Mouse (Mus musculus) kidney, embryonic 15.5 days (tissue): ENCODE data around the gene Zc3h12c. TPM values are rescaled to one million over a fixed set of nuclear protein-coding genes. Genes with fewer than 3 reads are reported as not detected.

Experiments used
- ATAC-seq: fragments of 200-750 bp; cut with Nextera tagmentation; replicated peaks from 2 replicates; pipeline ENCODE4 v1.8.0; 2017; ENCODE audit warnings: moderate TSS enrichment; ENCODE audit not compliant: low FRiP score
- H3K27ac ChIP-seq: fragments of 300-500 bp; sonication (generic); 2 replicates; pipeline ENCODE4 v1.5.1; 2015; ENCODE audit warnings: mild to moderate bottlenecking, inconsistent platforms
- H3K27me3 ChIP-seq: fragments of 300-500 bp; sonication (generic); 2 replicates; pipeline ENCODE4 v1.6.1; 2015; ENCODE audit warnings: inconsistent platforms
- H3K36me3 ChIP-seq: fragments of 300-500 bp; sonication (generic); 2 replicates; pipeline ENCODE4 v1.6.1; 2015; ENCODE audit warnings: inconsistent platforms
- H3K4me1 ChIP-seq: fragments of 300-500 bp; sonication (generic); 2 replicates; pipeline ENCODE4 v1.6.1; 2015; ENCODE audit warnings: inconsistent platforms
- H3K4me2 ChIP-seq: fragments of 300-500 bp; sonication (generic); 2 replicates; pipeline ENCODE4 v1.6.1; 2015; ENCODE audit warnings: moderate library complexity, mild to moderate bottlenecking, inconsistent platforms
- H3K4me3 ChIP-seq: fragments of 300-500 bp; sonication (generic); replicated peaks from 2 replicates; pipeline ENCODE4 v1.5.1; 2015; ENCODE audit warnings: mild to moderate bottlenecking, inconsistent platforms
- H3K9ac ChIP-seq: fragments of 300-500 bp; sonication (generic); 2 replicates; pipeline ENCODE4 v1.6.1; 2015; ENCODE audit warnings: mild to moderate bottlenecking, inconsistent platforms
- H3K9me3 ChIP-seq: fragments of 300-500 bp; sonication (generic); replicated peaks from 2 replicates; pipeline ENCODE4 v1.6.1; 2016; ENCODE audit warnings: inconsistent platforms
- WGBS: fragments of 180-500 bp; shearing (Covaris S2); methylation state at CpG from one replicate; pipeline ENCODE4 v1.1.7; 2015; ENCODE audit warnings: mixed read lengths; 5-methylcytosine and 5-hydroxymethylcytosine counted together
- polyA plus RNA-seq: library from polyadenylated mRNA; unstranded; fragments of >200 nt; fragmentation: Nextera tagmentation; extraction: Ambion mirVana; gene quantifications from 2 replicates; pipeline ENCODE4 v1.2.1, GENCODE M21; 2015

The Zc3h12c gene
- polyA plus RNA-seq, 1 experiment from 2014 or later = 3.5 TPM

DNA sequence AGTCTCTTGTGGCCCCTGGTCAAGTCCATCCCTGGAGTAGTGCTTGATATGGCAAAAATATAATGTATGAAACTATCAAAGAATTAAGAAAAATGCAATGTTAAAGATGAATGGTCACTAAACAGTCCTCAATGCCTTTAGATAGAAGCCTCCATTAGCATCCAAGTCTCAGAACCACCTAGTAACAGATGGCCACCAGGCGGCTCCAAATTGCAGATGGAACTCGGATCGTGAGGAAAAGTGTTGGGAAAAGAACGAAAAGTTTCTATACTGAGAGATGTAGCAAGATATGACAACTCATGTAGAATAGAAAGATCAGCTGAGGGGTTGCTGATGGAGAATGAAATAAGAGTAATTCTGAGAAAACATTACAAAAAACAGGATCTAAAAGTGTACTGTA is 38.0 kb downstream of the Zc3h12c start:
- Histone ChIP-seq H3K9me3 (no peaks in the 10 kb centered on the region), H3K27ac (no peak overlapping the region), H3K4me1 (no peaks in the 10 kb centered on the region), H3K9ac (no peak overlapping the region), H3K36me3 (peaks cover 12% of the 10 kb centered on the region), H3K4me3 (no peak overlapping the region), H3K4me2 (no peak overlapping the region), H3K27me3 (no peaks in the 10 kb centered on the region)
- no peak for ATAC-seq
- WGBS = 77% methylated on average over 4 of the region's 4 CpGs

DNA sequence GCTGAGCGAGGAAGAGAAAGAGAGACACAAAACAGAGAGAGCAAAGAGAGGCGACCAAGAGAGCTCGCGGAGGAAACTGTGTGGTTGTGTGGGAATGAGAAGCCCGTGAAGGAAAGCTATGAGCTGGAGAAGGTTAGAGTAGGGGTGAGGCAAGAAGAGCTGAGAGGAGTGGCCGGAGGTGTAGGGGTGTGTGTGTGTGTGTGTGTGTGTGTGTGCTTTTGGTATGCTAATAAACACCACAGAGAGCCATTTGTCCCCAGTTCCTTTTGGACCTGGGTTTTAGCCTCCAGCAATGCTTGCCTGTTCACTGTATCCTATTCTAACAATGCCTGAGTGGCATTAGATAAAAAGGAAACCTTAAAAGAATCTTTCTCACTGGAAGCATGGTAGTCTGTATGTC is 43.1 kb downstream of the Zc3h12c start:
- Histone ChIP-seq H3K27ac (no peak overlapping the region), H3K9me3 (no peaks in the 10 kb centered on the region), H3K27me3 (no peaks in the 10 kb centered on the region), H3K36me3 (peaks cover 14% of the 10 kb centered on the region), H3K4me1 (no peaks in the 10 kb centered on the region), H3K9ac (no peak overlapping the region), H3K4me2 (no peak overlapping the region), H3K4me3 (no peak overlapping the region)
- ATAC-seq = no peak
- 94% methylated on average over 6 of the region's 6 CpGs for WGBS

DNA sequence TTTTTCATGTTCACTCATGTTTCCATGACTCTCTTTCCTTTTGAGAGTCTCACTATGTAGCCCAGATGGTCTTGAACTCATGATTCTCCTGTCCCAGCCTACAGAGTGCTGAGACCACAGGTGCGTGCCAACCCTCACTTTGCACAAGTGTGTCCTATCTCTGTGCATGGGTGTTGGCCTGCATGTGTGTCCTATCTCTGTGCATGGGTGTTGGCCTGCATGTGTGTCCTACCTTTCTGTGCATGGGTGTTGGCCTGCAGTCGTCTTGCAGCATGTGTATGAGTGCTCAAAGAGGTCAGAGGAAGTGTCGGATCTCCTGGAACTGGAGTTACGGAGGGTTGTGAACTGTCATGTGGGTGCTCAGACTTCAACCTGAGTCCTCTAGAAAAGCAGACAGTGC is 49.2 kb downstream of the Zc3h12c start:
- no peaks in the 10 kb centered on the region for H3K4me1 ChIP-seq
- H3K27me3 ChIP-seq = no peaks in the 10 kb centered on the region
- no peak overlapping the region for H3K9ac ChIP-seq
- 83% methylated on average over 4 of the region's 4 CpGs for WGBS
- no peak overlapping the region for H3K27ac ChIP-seq
- peaks cover 44% of the 10 kb centered on the region for H3K36me3 ChIP-seq
- H3K4me2 ChIP-seq = no peak overlapping the region
- no peaks in the 10 kb centered on the region for H3K9me3 ChIP-seq
- H3K4me3 ChIP-seq = no peak overlapping the region
- ATAC-seq = no peak

DNA sequence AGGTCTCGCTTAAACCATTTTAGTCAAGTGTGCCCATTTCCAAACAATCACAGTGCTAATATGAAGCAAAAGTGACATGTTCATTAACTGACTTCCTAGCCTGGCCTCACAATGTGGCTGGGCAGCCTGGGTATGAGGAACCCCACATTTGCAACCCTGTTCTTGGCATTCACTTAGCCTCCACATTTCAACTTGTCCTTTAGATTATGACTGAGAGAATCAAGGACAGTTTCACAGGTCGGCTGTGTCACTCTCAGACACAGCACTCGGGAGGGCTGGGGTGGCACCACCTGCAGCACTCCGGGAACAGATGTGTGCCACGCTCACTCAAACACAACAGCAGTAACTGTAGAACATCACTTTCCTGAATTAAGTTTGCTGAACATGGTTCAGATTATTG is 55.3 kb downstream of the Zc3h12c start:
- no peaks in the 10 kb centered on the region for H3K27me3 ChIP-seq
- 90% methylated on average over 5 of the region's 5 CpGs for WGBS
- ATAC-seq = no peak

DNA sequence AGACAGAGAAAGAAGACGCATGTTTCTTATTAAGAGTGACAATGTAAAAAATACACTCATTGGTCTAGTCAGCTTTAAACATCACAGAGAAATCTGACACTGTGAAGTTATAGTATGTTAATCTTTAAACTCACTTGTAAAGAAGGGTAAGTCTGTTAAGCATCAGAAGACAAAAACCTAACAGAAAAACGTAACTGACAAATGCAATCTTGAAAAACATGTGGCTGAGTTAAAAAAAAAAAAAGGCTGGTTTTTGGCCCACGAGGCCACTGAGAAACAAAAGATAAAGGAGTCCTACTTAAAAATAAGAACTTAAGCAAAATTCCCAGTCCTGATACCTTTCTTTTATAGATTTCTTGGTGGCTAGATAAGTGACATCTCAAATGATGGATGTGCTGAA is 57.6 kb downstream of the Zc3h12c start:
- Histone ChIP-seq H3K27ac (no peak overlapping the region), H3K9me3 (no peaks in the 10 kb centered on the region), H3K4me2 (no peak overlapping the region), H3K36me3 (peaks cover 14% of the 10 kb centered on the region), H3K27me3 (no peaks in the 10 kb centered on the region), H3K4me1 (no peaks in the 10 kb centered on the region), H3K9ac (no peak overlapping the region), H3K4me3 (no peak overlapping the region)
- WGBS = 72% methylated on average over 3 of the region's 3 CpGs
- ATAC-seq = no peak

More for the DNA sequence above, 55.3 kb downstream of the Zc3h12c start:
- Histone ChIP-seq H3K4me2 (no peak overlapping the region), H3K36me3 (peaks cover 31% of the 10 kb centered on the region), H3K4me1 (no peaks in the 10 kb centered on the region), H3K9me3 (no peaks in the 10 kb centered on the region), H3K27ac (no peak overlapping the region), H3K4me3 (no peak overlapping the region), H3K9ac (no peak overlapping the region)

DNA sequence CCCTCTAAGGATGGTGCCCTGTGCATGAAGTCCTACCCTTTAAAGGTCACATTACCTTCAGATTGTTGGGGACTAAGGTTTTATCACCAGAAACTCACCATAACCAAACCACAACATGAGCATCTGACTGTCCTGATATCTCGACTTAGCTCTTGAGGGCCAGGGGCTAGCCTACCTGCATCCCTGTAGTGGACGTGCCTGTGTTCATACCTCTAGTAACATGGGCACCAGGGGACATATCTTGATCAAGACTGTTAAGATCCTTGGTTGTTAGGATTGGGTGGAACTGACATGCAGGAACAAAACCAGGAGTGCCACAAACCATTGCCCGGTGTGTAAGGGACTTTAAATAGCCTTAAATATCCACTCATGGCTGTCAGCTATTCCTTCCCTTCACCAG is 61.2 kb downstream of the Zc3h12c start:
- H3K27ac ChIP-seq = no peak overlapping the region
- H3K4me1 ChIP-seq = 0 out of 2 replicates have a peak, but pooled peaks cover 4% of the 10 kb centered on the region
- H3K4me3 ChIP-seq = no peak overlapping the region
- 0 out of 2 replicates have a peak, but pooled peaks cover 7% of the 10 kb centered on the region for H3K36me3 ChIP-seq
- no peaks in the 10 kb centered on the region for H3K27me3 ChIP-seq
- no peak for ATAC-seq
- WGBS = 94% methylated on average over 3 of the region's 3 CpGs
- no peak overlapping the region for H3K4me2 ChIP-seq
- H3K9ac ChIP-seq = no peak overlapping the region
- H3K9me3 ChIP-seq = no peaks in the 10 kb centered on the region

GRCm38 (mm10) chr9:52105423-52105822 is 62.9 kb downstream of the Zc3h12c start:
- no peak for ATAC-seq
- no peak overlapping the region for H3K27ac ChIP-seq
- WGBS = 82% methylated on average over 6 of the region's 6 CpGs
- H3K27me3 ChIP-seq = no peaks in the 10 kb centered on the region
- no peak overlapping the region for H3K4me3 ChIP-seq
- no peak overlapping the region for H3K4me2 ChIP-seq
- no peaks in the 10 kb centered on the region for H3K36me3 ChIP-seq
- 0 out of 2 replicates have a peak, but pooled peaks cover 4% of the 10 kb centered on the region for H3K4me1 ChIP-seq
- no peaks in the 10 kb centered on the region for H3K9me3 ChIP-seq
- H3K9ac ChIP-seq = no peak overlapping the region

DNA sequence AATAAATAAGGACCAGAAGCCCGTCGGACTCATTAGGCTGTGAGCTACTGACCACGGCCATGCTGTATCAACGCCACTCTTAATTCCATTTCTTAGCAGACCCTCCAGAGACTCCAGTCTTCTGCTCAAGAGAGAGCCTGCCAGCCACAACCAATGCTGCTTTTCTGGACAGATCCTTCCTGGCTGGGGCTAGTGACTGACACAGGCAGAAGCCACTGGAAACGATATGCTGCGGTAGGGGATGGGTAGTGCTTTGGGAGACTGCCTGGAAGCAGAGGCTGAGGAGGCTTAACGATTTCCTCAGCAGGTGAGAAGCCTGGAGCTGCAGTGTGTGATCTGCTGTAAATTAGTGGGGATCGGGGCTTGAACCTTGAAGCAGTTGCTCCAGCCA is 64.2 kb downstream of the Zc3h12c start:
- H3K4me1 ChIP-seq = 0 out of 2 replicates have a peak, but pooled peaks cover 4% of the 10 kb centered on the region
- no peaks in the 10 kb centered on the region for H3K36me3 ChIP-seq
- no peak for ATAC-seq
- no peak overlapping the region for H3K9ac ChIP-seq
- H3K4me2 ChIP-seq = no peak overlapping the region
- 79% methylated on average over 8 of the region's 8 CpGs for WGBS
- no peak overlapping the region for H3K27ac ChIP-seq
- no peak overlapping the region for H3K4me3 ChIP-seq
- no peaks in the 10 kb centered on the region for H3K27me3 ChIP-seq
- no peaks in the 10 kb centered on the region for H3K9me3 ChIP-seq

- H3K27ac ChIP-seq = no peak overlapping the region
- no peak overlapping the region for H3K4me3 ChIP-seq
- H3K4me1 ChIP-seq = 0 out of 2 replicates have a peak, but pooled peaks cover 4% of the 10 kb centered on the region
- no peaks in the 10 kb centered on the region for H3K27me3 ChIP-seq
- H3K9me3 ChIP-seq = no peaks in the 10 kb centered on the region
- no peak overlapping the region for H3K4me2 ChIP-seq
- 62% methylated on average over 9 of the region's 9 CpGs for WGBS
- H3K9ac ChIP-seq = no peak overlapping the region
- no peaks in the 10 kb centered on the region for H3K36me3 ChIP-seq
- no peak for ATAC-seq
Measured at GRCm38 (mm10) chr9:52103448-52104224, 64.7 kb downstream of the Zc3h12c start.

DNA sequence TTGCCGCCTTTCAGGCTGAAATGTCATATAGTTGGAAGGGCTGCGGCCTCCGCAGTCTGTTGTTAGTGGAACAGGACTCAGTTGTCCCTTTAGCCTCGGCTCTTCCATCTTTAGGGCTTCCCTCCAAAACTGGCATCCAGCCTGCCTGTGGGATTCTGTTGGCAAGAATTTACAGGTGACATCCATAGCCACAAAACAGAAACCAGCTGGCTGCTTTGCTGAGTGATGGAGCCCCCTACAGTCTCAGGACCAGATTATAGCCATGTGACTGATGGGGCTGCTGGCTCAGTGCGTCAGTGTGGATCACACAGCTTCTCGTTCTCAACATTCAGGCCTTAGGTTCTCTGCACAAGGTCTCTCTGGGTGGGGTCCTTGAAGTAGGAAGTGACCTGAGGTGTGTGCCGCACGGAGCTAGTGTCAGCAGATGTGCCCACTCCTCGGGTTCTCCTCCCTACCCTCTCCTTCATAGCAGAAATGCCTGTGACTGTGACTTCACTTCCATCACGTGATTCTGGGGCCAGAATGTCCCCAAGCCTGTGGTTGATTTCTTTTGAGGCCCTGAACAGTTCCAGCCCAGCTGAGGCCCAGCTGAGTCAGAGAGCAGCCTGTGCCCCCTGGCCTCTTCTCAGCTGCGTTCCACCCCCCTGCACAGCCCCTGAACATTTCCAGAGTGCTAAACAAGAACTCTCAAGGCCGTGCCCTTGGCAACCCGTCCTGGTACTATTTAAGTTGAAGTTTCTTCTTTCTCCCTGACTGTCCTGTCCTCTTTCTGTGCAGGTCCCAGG is 66.1 kb downstream of the Zc3h12c start:
- Histone ChIP-seq H3K36me3 (no peaks in the 10 kb centered on the region), H3K4me1 (0 out of 2 replicates have a peak, but pooled peaks cover 4% of the 10 kb centered on the region), H3K27me3 (no peaks in the 10 kb centered on the region), H3K4me3 (no peak overlapping the region), H3K4me2 (no peak overlapping the region), H3K9ac (no peak overlapping the region), H3K9me3 (no peaks in the 10 kb centered on the region), H3K27ac (no peak overlapping the region)
- 66% methylated on average over 13 of the region's 13 CpGs for WGBS
- peak; percentile 43; the same call in 1 of the 2 replicates for ATAC-seq

- no peaks in the 10 kb centered on the region for H3K9me3 ChIP-seq
- no peak for ATAC-seq
- WGBS = 93% methylated on average over 14 of the region's 14 CpGs
Measured at GRCm38 (mm10) chr9:52100426-52100825, 67.9 kb downstream of the Zc3h12c start.

GRCm38 (mm10) chr9:52098600-52098999 is 69.8 kb downstream of the Zc3h12c start:
- WGBS = under 1% methylated on average over 7 of the region's 7 CpGs
- no peaks in the 10 kb centered on the region for H3K36me3 ChIP-seq

More at GRCm38 (mm10) chr9:52100426-52100825, 67.9 kb downstream of the Zc3h12c start:
- H3K4me2 ChIP-seq = no peak overlapping the region
- no peak overlapping the region for H3K9ac ChIP-seq
- H3K4me1 ChIP-seq = 0 out of 2 replicates have a peak, but pooled peaks cover 9% of the 10 kb centered on the region
- H3K36me3 ChIP-seq = no peaks in the 10 kb centered on the region
- no peak overlapping the region for H3K4me3 ChIP-seq
- no peaks in the 10 kb centered on the region for H3K27me3 ChIP-seq
- H3K27ac ChIP-seq = no peak overlapping the region

More at GRCm38 (mm10) chr9:52098600-52098999, 69.8 kb downstream of the Zc3h12c start:
- H3K4me2 ChIP-seq = no peak overlapping the region
- no peaks in the 10 kb centered on the region for H3K27me3 ChIP-seq
- H3K27ac ChIP-seq = no peak overlapping the region
- no peak overlapping the region for H3K9ac ChIP-seq
- ATAC-seq = peak; percentile 65
- H3K9me3 ChIP-seq = no peaks in the 10 kb centered on the region
- H3K4me3 ChIP-seq = no peak overlapping the region
- 0 out of 2 replicates have a peak, but pooled peaks cover 9% of the 10 kb centered on the region for H3K4me1 ChIP-seq
